Mouse (Mus musculus): ENCODE data around the gene B2m. TPM values are rescaled to one million over a fixed set of nuclear protein-coding genes. Genes with fewer than 3 reads are reported as not detected.
A peak's percentile ranks its signal among the peaks of the same experiment; 100 is the strongest.

The B2m gene
- total RNA-seq, 2 experiments from 2014 or later: 80.6 to 91.8 TPM

- intact Hi-C loops (cut with DNase I): no loop called here
- DNase-seq (ENCODE audit: low spot score in 2 of 2): no peak
Measured at GRCm38 (mm10) chr2:122172188-122172587, 24.7 kb downstream of the B2m start.

GRCm38 (mm10) chr2:122180051-122180822, 32.8 kb downstream of the B2m start:
- intact Hi-C loops (cut with DNase I): no loop called here
- no peak for DNase-seq (ENCODE audit: low spot score in 2 of 2)

DNA sequence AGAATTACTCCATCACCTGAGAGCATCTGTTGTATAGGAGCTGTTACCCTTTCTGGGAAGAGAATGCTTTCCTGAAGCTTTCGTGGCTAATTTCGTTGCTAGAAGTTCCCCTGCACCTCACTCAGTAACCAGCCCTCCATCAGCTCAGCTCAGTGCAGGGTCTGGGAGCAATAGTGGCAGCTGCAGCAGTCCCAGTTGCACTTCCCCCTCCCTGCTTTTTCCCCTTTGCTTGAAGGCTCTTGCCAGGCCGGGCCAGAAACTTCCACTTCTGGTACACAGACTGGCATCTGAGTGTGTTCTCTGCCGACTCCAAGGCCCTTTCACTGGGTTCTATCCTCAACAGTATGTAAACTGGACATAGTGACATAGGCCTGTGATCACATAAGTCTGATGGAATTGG, 37.6 kb downstream of the B2m start:
- DNase-seq (ENCODE audit: low spot score in 2 of 2): no peak

DNA sequence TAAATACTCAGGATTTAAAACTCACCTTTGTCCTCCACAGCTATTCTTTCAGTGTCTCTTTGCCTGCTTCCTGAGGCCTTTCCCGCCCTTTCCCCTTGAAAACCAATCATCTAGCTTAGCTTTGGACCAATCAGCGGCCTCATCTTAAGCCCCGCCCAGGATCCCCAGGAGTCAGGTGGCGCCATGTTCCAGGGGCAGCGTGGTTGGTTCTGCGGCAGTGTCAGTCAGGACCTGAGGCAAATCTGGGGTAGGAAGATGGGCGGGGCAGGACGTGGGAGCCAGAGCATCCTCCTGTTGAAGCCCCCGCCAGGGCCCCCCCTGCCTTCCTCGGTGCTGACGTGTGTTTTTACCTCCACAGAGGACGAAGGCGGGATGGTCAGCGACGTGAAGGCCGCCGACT, 38.6 kb downstream of the B2m start, which contains the start of the genes Patl2 and Terb2:
TSS of gene Patl2 (minus strand) at position 84 of the 400 bp plus-strand sequence.
TSS of gene Terb2 (plus strand) at position 167 of the 400 bp plus-strand sequence.
- no peak for DNase-seq (ENCODE audit: low spot score in 2 of 2)

More for the DNA sequence above, 37.6 kb downstream of the B2m start:
- intact Hi-C loops (cut with DNase I): no loop called here

DNA sequence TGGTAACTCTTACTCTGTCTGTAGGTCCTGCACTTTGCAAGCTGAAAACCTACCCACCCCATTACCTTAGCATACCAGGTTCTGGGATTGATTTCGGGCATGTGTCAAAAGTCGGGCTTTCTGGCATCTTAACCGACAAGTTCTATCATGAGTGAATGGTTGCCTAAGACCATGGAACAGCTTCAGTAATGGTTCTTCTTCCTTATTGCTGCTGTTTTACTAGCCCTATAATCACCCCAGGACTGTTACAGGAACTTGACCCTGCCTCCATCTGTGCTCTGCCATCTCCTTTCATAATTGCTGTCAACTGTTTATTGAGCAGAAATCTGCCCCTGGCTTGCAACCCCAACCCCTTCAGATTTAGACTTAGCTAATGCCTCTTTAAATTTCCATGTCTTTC, 39.3 kb downstream of the B2m start:
- intact Hi-C loops (cut with DNase I): no loop called here
- DNase-seq (ENCODE audit: low spot score in 2 of 2): no peak

More for the DNA sequence above, 38.6 kb downstream of the B2m start, which contains the start of the genes Patl2 and Terb2:
- intact Hi-C loops (cut with DNase I): no loop called here

- intact Hi-C loops (cut with DNase I): loop anchor here (10.0 kb wide), 1 partner anchor 433 kb away; no protein-coding TSS in a partner anchor
Measured at GRCm38 (mm10) chr2:122191849-122192248, 44.4 kb downstream of the B2m start.

GRCm38 (mm10) chr2:122194509-122194929, 47.0 kb downstream of the B2m start:
- intact Hi-C loops (cut with DNase I): loop anchor here (2.0 to 10.0 kb wide), 4 partner anchors 48 to 430 kb away; no protein-coding TSS in a partner anchor
- DNase-seq (ENCODE audit: low spot score in 2 of 2): peak; percentile 34 to 69

More at GRCm38 (mm10) chr2:122191849-122192248, 44.4 kb downstream of the B2m start:
- DNase-seq (ENCODE audit: low spot score in 2 of 2): no peak

GRCm38 (mm10) chr2:122201501-122201900, 54.0 kb downstream of the B2m start:
- intact Hi-C loops (cut with DNase I): no loop called here
- no peak for DNase-seq (ENCODE audit: low spot score in 2 of 2)

Other genes starting within 250 kb of the B2m start
- 10 to 100 TPM; 29.3 to 36.2 TPM for gene Ctdspl2, start 191.7 kb upstream of the B2m start, total RNA-seq (2021)
- gene Mageb3, start 191.6 kb upstream of the B2m start, total RNA-seq (2021): under 1 TPM; 0.21 to 0.33 TPM
- gene Eif3j1, start 119.1 kb upstream of the B2m start, total RNA-seq (2021): 10 to 100 TPM; 19.8 to 22.6 TPM
- gene Spg11, start 29.3 kb upstream of the B2m start, total RNA-seq (2021): 10 to 100 TPM; 16.9 to 19.7 TPM
- not detected for gene Trim69, start 13.0 kb downstream of the B2m start, total RNA-seq (2021)
- under 1 TPM in 1 of 2 experiments, not detected in 1; 0.13 TPM for gene Patl2, start 38.5 kb downstream of the B2m start, total RNA-seq (2021)
- not detected for gene Terb2, start 38.6 kb downstream of the B2m start, total RNA-seq (2021)
- gene Sord, start 87.1 kb downstream of the B2m start, total RNA-seq (2021): 10 to 100 TPM; 11.9 to 14.4 TPM
- under 1 TPM in 1 of 2 experiments, not detected in 1; 0.09 TPM for gene Duox2, start 150.8 kb downstream of the B2m start, total RNA-seq (2021)
- gene Duoxa2, start 151.2 kb downstream of the B2m start, total RNA-seq (2021): not detected
- not detected for gene Duoxa1, start 166.0 kb downstream of the B2m start, total RNA-seq (2021)
- under 1 TPM; 0.07 to 0.15 TPM for gene Duox1, start 168.0 kb downstream of the B2m start, total RNA-seq (2021)
- 10 to 100 TPM; 75.3 to 77.1 TPM for gene Shf, start 221.5 kb downstream of the B2m start, total RNA-seq (2021)

Data from left cerebral cortex, postnatal 14 days (tissue).